Mouse (Mus musculus): Measurements from ENCODE around the gene Mrpl4.

DNA sequence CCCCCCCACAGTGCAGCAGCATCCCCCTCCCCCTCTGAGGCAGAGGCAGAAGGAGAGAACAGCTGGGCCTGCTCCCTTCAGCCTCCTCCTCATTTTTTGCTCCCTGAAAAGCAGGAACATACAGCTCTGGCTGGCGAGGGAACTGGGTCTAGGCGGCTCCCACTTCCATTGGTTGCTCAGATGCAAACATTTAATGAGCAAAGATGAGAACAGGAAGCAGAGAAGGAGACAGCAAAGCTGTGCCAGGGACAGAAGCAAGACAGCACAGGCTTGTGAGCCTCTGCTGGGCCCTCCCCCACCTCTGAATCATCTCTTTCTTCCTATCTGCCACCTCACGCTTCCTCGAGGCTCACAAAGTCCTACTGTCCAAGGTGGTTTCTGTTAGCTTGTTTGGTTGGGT lies 38.8 kb downstream of the Mrpl4 start:
- TF ChIP-seq POLR2A (IDR thresholded peaks at IDR 0.05; ENCODE audit: insufficient read depth, low read length), result no peak
- TF ChIP-seq CTCF (IDR thresholded peaks at IDR 0.05; ENCODE audit: low read depth, low read length), result no peak
- no peak for TF ChIP-seq EP300 (IDR thresholded peaks at IDR 0.05; ENCODE audit: insufficient read depth, low read depth, low read length)
